Mouse (Mus musculus) c-Kit-positive CD71-positive TER-119-positive erythroid progenitor cells, embryonic 14.5 days (primary cell): ENCODE results near the gene Snrnp25.
A peak's percentile ranks its signal among the peaks of the same experiment; 100 is the strongest.

Experiments used
- DNase-seq: peaks from one replicate; pipeline ENCODE4 v3.0.0-alpha.2; 2013; ENCODE audit warnings: low spot score

Gene Snrnp25

DNA sequence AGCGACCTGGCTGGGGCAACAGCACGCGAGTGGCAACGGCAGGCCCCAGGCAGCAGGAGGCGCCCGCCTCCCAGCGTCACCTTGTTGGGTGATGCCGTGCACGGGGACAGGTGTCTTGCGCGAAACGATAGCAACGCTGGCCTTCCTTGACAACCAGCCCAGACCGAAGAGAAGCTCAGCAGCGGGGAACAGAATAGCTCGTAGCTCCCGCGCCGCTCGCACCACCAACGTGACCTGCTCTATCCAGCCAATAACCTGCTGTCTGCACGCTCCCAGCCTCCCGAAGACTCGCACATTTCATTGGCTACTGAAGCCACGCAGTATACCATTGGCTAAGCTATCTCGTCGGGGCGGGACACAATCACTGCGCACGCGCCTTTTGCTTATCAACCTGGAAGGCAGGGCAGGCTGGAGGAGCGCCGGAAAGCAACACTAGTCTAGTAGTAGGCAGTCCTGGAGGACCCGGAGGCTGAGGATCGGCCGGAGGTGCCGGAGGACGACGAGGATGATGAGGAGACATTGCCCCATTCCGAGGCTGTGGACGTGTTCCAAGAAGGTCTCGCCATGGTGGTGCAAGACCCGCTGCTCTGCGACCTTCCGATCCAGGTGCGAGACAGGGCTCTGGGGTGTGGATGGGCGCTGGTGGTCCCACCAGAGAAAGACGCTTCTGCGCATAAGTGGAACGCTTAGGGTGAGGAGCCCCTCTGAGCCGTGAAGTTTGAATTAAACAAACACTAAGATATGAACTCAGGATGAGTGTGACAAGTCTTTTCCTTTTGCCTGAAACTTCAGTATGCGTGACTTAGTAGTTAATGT lies at the start of gene Snrnp25:
Snrnp25 (plus strand) TSS at position 358 of the 816 bp plus-strand sequence.
- DNase-seq: peak; percentile 99

DNA sequence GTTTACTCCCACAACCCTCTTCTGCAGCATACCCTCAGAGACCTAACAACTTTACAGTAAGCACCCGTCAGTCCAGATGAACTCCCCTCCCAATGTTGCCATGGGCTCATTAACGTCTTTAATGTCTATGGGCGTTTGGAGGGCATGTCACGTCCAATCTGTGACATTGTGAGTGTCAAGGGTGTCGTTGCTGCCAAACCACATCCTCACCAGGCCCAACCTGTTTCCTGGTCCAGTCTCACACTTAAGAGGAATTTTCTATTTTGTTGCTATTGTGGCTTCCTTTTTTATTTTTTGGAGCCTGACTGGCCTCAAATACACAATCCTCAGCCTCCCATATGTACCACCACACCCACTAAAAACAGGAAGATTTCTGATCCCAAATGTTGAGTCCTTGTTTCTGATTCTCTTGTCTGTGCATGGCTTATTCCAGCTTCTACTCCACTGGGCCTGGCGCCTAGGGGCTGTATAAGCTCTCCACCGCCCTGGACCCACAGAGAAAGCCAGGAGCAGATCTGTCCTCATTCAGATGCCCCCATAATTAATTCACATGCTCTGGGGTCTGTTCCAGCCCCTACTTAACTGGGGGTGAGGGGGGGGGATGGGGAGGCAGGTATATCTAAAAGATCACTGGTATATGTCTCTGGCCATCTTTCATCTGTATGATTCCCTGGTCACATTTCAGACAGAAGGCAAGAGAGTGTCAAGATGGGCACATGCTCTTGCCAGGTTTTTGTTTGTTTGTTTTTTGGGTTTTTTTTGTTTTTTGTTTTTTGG lies 48.2 kb upstream of the Snrnp25 start:
- no peak for DNase-seq

DNA sequence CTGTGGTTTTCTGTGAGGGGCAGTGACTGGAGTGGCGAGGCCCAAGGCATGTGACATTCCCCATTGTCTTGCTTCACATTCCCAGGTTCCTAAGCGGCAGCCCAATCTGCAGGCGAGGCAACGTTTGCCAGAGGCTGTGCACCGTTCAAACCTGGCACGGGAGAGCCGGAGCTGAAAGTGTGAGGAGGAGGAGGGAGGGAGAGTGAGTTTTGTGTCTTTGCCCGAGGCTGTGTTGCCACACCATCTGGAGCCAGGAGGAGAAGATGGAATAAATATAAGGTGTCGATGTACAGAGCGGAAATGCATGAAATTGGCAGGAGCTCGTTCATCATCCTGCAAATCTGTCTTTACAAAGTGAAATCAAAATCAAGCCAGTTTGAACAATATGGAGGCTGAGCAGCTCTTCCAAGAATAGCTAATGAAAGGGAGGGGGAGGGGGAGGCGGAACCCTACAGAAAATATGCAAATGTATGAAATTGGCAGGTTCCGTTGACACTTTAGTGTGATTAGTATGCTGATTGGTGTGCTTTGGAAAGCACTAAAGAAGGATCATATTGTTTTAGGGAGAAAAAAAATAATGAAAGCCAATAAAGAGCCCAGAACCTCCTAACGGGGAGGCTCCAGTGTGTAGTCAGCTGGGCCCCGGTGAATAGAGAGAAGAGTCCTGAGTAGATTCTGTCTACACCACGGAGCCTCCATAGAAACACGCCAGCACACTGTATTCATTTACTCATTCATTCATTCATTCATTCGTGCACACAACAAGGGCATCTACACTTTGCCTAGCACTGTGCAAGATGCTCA lies 47.2 kb upstream of the Snrnp25 start:
- DNase-seq: no peak

DNA sequence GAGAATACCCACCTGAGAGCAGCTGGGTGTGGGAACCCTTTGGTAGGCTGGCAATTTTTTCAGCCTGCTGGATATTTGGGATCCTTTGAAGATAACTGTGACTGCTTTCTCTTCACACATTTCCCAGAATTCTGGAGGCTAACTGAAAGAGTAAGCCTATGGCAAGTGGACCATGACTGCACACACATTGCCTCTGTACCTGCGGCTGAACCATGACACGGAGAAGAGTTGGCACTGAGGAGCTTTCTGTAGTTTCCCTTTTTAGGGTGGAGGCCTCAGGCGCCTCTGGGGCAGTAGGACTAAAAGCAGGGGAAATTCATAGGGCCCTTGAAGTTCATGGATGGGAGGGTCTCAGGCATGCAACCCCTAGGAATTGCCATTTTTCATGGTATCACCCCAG lies 46.0 kb upstream of the Snrnp25 start:
- DNase-seq: no peak

DNA sequence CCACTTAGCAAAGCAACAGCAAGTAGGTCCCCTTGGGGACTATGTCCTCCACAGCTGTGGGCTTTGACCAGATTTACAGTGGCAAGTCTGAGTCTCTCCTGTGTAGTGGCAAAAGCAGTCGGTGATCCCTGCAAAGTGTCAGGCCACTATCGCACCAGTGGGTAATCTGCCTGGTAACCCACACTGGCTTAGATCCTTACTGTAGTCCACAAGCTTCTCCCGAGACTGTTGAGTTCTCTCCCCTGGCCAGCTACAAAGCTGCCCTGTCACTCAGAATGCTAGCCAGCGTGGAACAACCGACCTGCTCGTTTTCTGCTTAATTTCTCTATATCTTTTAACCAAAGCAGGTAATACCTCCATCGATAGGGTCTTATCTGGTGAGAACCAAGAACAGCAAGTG lies 44.9 kb upstream of the Snrnp25 start:
- DNase-seq: no peak

DNA sequence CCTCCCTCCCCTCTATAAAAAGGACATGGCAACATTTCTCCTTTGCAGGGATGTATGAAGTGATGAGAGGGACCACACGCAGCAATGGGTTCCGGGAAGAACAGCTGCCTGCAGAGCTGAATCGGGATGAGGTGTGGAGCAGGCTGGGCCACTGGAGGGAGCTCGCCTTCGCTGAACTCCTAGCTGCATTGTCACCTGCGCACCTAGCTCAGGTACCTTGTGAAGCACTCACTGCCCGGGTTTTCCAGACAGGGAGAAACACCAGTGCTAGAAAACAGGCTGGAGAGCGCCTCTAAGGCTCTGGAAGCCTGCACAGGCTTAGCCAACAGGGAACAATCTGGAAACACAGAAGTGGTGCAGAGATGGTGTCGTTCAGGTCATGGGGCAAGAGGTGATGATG lies 43.7 kb upstream of the Snrnp25 start:
- no peak for DNase-seq

DNA sequence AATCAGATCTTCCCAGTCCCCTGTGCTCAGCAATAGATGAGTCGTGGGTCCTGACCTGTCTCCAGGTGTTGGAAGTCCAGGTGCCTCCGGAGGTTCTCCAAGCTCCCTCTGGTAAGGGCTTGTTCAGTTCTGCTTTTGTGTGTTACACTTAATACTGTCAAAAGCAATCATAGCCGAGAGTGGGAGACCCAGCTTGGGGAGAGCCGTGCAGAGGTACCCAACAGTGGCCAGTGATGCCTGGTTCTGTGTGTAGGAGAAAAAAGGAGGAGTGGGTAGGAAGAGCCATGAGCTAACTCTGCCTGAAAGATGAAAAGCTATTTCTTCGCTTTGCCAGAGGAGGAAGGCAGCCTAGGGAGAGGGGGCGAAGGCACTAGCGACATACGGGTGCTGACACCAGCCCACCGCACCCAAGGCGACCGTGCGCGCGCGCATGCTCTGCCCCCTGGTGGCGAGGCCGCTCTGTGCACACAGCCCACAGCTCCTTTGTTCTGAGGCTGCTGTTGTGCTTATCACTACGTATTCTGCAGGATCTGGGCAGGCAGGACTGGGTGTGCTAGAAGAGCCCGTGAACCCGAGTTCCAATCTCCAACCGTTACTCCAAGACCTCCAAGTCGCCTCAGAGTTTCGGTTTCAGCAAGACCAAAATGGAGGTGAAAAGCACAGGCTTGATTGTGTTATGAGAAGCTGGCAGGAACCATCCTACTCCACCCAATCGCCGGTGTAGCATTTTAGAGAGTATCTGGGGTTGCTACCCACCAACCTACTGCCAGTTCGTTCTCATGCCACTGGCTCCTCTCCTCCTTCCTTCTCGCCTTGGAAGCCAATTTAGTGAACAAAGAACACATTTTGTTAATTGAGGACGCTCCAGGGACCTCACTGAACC lies 43.1 kb upstream of the Snrnp25 start:
- peak; percentile 23 for DNase-seq

DNA sequence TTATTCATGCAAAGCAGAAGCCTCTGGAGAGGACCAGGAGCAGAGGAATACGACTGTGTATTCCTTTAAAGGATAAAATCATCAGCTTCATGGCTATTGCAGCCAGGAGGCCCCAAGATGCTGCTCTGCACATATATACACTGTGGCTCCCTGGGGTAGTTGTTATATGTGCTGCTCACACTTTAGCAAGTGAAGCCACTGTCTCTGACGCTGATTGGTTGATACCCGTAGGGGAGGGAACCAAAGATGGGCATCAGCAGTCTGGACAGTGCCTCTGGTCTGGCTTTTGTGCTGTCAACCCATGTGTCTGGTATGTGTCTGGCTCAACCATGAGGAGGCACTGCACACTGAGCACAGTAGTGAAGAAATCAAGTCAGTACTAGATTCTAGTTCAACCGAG lies 38.5 kb upstream of the Snrnp25 start:
- DNase-seq: no peak

DNA sequence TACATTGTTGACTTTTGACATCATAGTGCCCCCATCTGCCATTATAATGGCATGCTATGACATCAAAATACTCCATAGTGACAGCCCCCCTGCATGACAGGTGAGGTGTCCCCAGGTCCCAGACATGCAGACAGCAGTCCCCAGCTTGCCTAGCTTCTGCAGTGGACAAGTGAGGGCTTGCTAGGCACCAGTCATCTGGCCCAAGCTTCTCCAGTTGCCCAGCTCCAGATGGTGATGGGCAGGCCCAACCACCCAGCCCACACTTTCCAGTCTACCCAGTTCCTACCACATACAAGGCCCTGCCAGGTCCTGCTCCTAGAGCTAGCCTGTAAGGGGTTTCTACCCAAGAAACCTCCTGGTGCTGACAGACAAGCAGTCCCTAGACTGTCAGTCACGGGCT lies 26.7 kb upstream of the Snrnp25 start:
- no peak for DNase-seq

DNA sequence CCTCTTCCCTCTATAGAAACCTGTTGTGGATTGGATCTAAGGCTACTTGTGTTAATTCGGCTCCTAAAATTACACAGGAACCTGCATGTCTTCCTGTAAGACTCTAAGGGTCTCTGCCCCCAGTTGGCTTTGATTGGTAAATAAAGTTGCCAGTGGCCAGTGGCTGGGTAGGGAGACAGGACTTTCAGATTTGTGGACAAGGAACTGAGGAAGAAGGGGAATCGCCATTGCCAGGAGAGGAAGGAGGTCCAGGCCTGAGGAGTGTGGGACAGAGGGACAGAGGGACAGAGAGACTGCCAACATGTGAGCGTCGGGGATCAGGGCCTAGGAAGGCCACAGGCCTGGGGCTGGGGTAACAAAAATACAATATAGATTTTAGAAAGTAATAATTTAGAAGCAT lies 24.0 kb upstream of the Snrnp25 start:
- no peak for DNase-seq

DNA sequence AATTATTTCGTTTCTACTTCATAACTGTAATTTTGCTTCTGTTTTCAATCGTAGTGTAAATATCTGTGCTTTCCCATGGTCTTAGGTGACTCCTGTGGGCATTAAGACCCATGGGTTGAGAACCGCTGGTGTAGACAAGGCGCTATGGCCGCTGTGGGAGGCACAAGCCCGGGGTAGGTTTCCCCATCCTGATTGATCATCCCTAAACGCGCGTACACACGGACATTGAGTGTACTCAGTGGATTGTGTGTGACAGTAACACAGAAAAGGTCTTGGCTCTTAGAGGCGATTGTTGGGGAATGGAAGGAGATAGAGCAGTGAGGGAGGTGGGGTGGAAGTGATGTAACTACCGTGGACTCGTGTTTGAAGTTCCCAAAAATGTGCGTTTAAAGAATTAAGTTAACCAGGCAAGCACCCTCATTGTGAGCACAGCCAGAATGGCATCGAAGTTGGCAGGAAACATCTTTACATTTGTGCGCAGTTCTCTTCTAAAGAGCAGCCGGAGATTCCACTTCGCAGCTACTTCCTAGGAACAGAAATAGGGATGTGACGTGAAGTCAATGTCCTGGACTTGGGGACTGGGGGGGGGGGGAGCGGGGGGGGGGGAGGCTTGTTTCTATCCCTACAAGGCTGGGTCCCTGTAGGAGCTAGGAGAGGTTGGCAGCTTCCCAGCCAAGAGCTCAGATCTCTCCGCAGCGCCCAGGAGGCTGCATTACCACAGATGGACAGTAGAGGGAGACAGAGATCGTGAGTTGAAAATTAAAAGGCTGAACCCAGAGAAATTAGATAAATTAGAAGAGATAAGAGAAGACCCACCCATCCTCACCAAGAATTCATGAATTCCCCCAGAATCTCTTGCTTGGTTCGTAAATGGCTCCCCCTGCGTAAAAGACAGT lies 23.0 kb upstream of the Snrnp25 start:
- peak; percentile 64 for DNase-seq

DNA sequence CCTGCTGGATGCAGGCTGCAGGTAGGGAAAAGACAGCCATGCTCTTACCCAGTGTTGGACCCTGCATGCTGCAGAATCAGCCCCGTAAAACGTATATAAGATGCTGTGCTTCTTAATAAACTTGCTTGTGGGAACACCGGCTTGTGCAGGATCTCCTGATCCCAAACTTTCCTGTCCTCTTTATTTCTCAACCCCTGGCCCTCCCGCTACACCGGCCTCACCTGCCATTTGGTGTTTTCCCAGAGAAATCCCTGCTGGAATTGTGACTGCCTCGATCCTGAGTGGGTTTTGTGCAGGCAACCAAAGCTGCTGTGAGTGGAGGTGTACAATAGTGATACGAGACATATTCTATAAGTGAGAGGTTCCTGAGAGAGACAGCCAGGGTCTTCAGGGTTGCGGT lies 20.7 kb upstream of the Snrnp25 start:
- no peak for DNase-seq

DNA sequence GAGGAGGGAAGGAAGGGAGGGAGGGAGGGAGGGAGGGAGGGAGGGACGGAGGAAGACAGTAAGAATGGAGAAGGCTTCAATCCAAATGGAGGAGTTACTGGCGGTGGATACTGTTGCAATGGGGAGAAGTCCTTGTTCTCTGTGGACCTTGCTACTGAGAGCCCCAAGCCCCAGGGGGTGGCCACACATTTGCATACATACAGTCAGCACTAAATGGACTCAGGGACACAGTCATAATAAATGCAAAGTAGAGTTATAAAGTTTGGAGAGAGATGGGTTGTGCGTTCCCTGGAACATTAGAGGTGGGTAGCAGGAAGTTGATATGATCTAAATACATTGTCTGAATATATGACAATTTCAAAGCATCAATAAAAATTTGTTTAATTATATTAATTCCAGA lies 19.2 kb upstream of the Snrnp25 start:
- no peak for DNase-seq

DNA sequence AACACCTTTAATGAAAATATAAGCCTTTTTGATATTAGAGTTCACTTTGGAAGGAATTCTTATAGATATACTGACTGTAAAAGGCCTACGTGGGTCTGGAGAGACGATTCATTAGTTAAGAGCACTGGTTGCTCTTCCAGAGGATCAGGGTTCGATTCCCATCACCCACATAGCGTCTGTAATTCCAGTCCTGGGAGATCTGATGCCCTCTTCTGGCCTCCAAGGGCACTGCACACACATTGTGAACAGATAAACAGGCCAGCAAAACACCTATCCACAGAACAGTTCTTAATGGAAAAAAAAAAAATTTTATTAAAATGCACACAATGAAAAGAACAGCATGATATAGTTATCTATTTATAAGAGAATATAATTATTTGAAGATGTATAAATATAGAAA lies 18.0 kb upstream of the Snrnp25 start:
- DNase-seq: no peak

DNA sequence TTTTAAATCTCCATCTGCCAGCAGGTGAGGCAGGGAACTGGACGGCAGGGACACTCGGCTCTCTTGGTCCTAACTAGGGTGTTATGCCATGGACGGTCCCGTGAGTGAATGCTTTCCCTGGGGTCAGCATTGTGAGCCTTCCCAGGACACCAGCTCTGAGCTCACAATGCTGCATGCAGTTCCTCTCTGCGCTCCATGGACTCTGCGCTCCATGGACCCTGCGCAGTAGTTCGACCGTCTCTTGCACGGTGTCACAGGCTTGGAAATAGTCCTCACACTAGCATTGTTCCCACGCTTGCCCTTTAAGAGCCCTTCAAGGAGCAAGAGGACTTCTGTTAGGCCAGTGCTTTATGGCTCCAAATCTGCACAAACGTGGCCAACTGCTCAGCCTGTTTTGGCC lies 16.3 kb upstream of the Snrnp25 start:
- DNase-seq: no peak

DNA sequence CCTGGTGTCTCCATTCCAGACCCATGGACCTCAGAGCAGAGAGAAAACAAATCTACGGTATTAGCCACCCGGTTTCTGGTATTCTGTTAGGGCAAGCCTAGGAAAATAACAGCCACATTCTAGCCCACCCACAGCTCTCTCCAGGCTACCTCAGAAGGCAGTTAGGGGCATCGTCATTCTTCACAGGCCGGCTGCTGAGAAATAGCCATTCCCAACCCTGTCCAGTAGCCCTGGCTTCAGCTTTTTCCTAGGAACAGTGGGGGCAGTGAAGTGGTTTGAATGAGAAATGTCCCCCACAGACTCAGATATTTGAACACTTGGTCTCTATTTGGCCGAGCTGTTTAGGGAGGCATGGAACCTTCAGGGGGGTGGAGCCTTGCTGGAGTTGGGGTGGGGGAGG lies 15.8 kb upstream of the Snrnp25 start:
- no peak for DNase-seq

DNA sequence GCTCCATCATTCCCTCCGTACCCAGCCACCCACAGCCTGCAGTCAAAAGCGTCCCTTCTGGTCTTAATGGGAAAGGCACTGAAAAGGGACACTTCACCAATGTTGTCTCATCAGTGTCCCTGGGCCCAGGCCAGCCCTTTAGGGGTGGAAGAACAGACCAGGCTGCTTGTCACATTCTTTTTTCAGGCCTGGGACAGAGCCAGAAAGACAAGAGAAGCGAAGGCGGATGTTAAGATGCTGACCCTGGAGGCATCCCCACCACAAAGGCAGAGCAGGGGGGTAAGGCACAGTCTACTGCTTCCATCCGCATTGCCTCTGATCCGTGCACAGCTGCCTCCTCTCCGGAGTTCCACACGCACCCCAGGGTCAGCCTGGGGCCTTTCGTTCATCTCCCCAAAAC lies 15.1 kb upstream of the Snrnp25 start:
- no peak for DNase-seq

DNA sequence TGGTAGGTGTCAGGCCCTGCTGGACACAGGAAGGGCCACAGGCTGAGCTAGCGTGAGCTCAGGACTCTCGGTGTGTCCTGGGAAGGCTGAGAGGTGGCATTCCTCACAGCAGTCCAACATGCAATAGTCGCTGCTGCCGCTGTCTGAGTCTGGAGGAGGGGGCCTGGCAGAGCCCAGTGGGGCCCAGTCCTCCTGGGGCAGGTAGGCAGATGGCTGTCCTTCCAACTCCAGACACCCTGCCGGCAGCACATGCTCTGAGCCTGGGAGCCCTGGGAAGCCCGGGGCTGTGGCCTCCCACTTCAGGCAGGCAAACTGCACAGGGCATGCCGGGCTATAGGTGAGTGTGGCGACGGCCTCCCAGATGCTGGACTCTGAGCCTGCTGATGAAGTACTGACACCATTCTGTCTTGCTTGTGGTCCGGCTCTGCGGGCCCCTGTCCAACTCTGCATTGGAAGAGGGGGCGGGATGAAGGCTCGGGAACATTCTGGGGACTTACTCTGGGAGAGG lies 14.6 kb upstream of the Snrnp25 start:
- no peak for DNase-seq

DNA sequence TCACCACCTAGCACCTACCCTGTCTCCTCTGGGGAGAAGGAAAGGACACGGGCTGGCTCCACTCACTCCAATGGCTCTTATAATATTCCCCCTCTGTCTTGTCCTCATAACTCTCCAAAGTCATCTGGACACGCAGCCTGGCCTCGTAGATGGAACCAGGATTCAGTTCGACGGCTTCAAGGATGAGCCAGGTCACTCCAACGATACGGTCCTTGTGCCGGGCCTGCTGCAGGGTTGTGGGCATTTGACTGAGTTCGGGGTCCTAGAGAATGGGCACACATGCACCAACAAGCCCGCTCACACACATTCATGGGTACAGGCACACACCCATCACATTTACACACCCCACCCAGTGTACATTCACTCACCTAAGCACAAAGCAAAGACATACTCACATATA lies 12.1 kb upstream of the Snrnp25 start:
- no peak for DNase-seq

DNA sequence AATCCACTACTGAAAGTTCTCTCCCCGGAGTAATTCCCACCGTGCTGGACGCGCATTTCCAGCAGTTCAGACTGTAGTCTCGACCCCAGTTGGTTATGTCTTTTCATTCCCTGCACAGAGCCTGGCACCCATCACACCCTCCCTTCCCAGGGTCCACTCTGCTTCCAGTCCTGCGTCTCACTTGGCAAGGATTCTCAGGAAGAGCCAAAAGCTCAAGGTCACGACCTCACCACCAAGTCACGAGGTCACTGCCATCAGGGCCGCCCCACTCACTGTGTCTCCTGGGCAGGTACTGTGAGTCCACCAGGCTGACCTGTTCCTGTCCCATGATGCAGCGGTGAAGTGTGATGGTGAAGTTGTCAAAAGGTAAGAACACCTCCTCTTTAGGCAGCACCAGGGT lies 11.1 kb upstream of the Snrnp25 start:
- DNase-seq: no peak
